Mouse (Mus musculus) lung, postnatal 0 days (tissue): Measurements from ENCODE around the gene Eapp. TPM values are rescaled to one million over a fixed set of nuclear protein-coding genes. Genes with fewer than 3 reads are reported as not detected.
A peak's percentile ranks its signal among the peaks of the same experiment; 100 is the strongest.

ENCODE experiments used
- ATAC-seq: fragments of 200-750 bp; cut with Nextera tagmentation; 2 replicates; pipeline ENCODE4 v1.8.0; 2017; ENCODE audit warnings: moderate library complexity
- DNase-seq: peaks from one replicate; pipeline ENCODE4 v3.0.0-alpha.2; 2016; ENCODE audit warnings: low spot score
- H3K27ac ChIP-seq: fragments of 300-500 bp; sonication (generic); 2 replicates; pipeline ENCODE4 v1.5.1; 2014; ENCODE audit warnings: antibody characterized with exemption, mild to moderate bottlenecking, low read length, mixed read lengths
- H3K27me3 ChIP-seq: fragments of 300-500 bp; sonication (generic); replicated peaks from 2 replicates; pipeline ENCODE4 v1.6.1; 2014; ENCODE audit warnings: low read length, mixed read lengths; ENCODE audit not compliant: insufficient read depth
- H3K36me3 ChIP-seq: fragments of 300-500 bp; sonication (generic); 2 replicates; pipeline ENCODE4 v1.6.1; 2014; ENCODE audit warnings: low read length, mixed read lengths; ENCODE audit not compliant: insufficient read depth
- H3K4me1 ChIP-seq: fragments of 300-500 bp; sonication (generic); 2 replicates; pipeline ENCODE4 v1.6.1; 2014; ENCODE audit warnings: antibody characterized with exemption, low read depth, low read length, mixed read lengths; ENCODE audit not compliant: insufficient read depth
- H3K4me2 ChIP-seq: fragments of 300-500 bp; sonication (generic); replicated peaks from 2 replicates; pipeline ENCODE4 v1.6.1; 2014; ENCODE audit warnings: low read depth, mild to moderate bottlenecking, low read length, moderate library complexity, mixed read lengths
- H3K4me3 ChIP-seq: fragments of 300-500 bp; sonication (generic); 2 replicates; pipeline ENCODE4 v1.5.1; 2014; ENCODE audit warnings: low read depth, low read length
- H3K9ac ChIP-seq: fragments of 300-500 bp; sonication (generic); replicated peaks from 2 replicates; pipeline ENCODE4 v1.6.1; 2014; ENCODE audit warnings: low read depth, mild to moderate bottlenecking
- H3K9me3 ChIP-seq: fragments of 300-500 bp; sonication (generic); 2 replicates; pipeline ENCODE4 v1.6.1; 2016; ENCODE audit warnings: low read length, mixed read lengths
- CTCF ChIP-seq: IDR thresholded peaks from 2 replicates; pipeline ENCODE4 v1.5.1; 2016; ENCODE audit warnings: antibody characterized with exemption, mild to moderate bottlenecking
- EP300 ChIP-seq: IDR thresholded peaks from 2 replicates; pipeline ENCODE4 v1.6.1; 2016; ENCODE audit warnings: antibody characterized with exemption, mild to moderate bottlenecking, control low read depth
- WGBS: fragments of 180-500 bp; shearing (Covaris S2); extraction: QIAGEN DNeasy Blood & Tissue Kit; methylation state at CpG from one replicate; pipeline ENCODE4 v1.1.7; 2014; 5-methylcytosine and 5-hydroxymethylcytosine counted together
- microRNA counts: library from miRNA; unstranded; fragments of <30 nt; microRNA quantifications from one replicate; lab custom pipeline; 2015
- microRNA-seq: library from miRNA; unstranded; fragments of <30 nt; microRNA quantifications from one replicate; pipeline ENCODE4, GENCODE M21; 2016
- polyA plus RNA-seq: library from polyadenylated mRNA; unstranded; fragments of >200 nt; fragmentation: Nextera tagmentation; extraction: Ambion mirVana; gene quantifications from 2 replicates; pipeline ENCODE4 v1.2.1, GENCODE M21; 2015

Gene Eapp
- polyA plus RNA-seq, 1 experiment from 2014 or later = 82.5 TPM

GRCm38 (mm10) chr12:54637033-54637432, 58.7 kb downstream of the Eapp start:
- Histone ChIP-seq H3K9ac (no peak overlapping the region), H3K4me1 (no peaks in the 10 kb centered on the region), H3K4me2 (no peak overlapping the region), H3K36me3 (no peaks in the 10 kb centered on the region), H3K4me3 (no peak overlapping the region), H3K9me3 (no peaks in the 10 kb centered on the region), H3K27ac (no peak overlapping the region), H3K27me3 (no peaks in the 10 kb centered on the region)
- no peak for TF ChIP-seq EP300
- WGBS = 55% methylated on average over 1 of the region's 1 CpGs
- peak; percentile 24 for DNase-seq
- no peak for ATAC-seq

- H3K27me3 ChIP-seq = no peaks in the 10 kb centered on the region
- 88% methylated on average over 2 of the region's 2 CpGs for WGBS
- H3K36me3 ChIP-seq = no peaks in the 10 kb centered on the region
- H3K9ac ChIP-seq = no peak overlapping the region
- TF ChIP-seq EP300 (no peak), CTCF (no peak)
- DNase-seq (no peak), ATAC-seq (no peak)
- H3K4me2 ChIP-seq = no peak overlapping the region
- no peak overlapping the region for H3K4me3 ChIP-seq
- H3K9me3 ChIP-seq = no peaks in the 10 kb centered on the region
- H3K4me1 ChIP-seq = no peaks in the 10 kb centered on the region
- H3K27ac ChIP-seq = no peak overlapping the region
Observed at GRCm38 (mm10) chr12:54632141-54632540, 63.6 kb downstream of the Eapp start.

GRCm38 (mm10) chr12:54621942-54622341, 73.8 kb downstream of the Eapp start:
- Histone ChIP-seq H3K27me3 (no peaks in the 10 kb centered on the region), H3K4me1 (no peaks in the 10 kb centered on the region), H3K4me3 (no peak overlapping the region), H3K36me3 (no peaks in the 10 kb centered on the region), H3K4me2 (no peak overlapping the region), H3K27ac (no peak overlapping the region), H3K9ac (no peak overlapping the region), H3K9me3 (no peaks in the 10 kb centered on the region)
- DNase-seq = no peak
- WGBS = 84% methylated on average over 2 of the region's 2 CpGs
- ATAC-seq = no peak
- no peak for TF ChIP-seq CTCF
- no peak for TF ChIP-seq EP300

MicroRNAs within 50 kb of the gene (microRNA counts, 519-probe panel; counts per million panel counts)
- not detected for microRNA mmu-miR-1892 (lab: Ali Mortazavi, UCI)

Small RNAs within 50 kb of the gene (microRNA-seq; reads per million reads assigned to microRNA genes)
- gene Mir1892 = not detected

Other genes starting within 250 kb of the Eapp start
- 134 and 155 TPM in 2 replicates for gene Sptssa, start 39.3 kb downstream of the Eapp start, polyA plus RNA-seq
- 115 and 139 TPM in 2 replicates for gene Snx6, start 99.8 kb upstream of the Eapp start, polyA plus RNA-seq
- gene Cfl2, start 167.0 kb upstream of the Eapp start, polyA plus RNA-seq = 122 and 129 TPM in 2 replicates